Mouse (Mus musculus): ENCODE results near the gene Dnajc7. TPM values are rescaled to one million over a fixed set of nuclear protein-coding genes. Genes with fewer than 3 reads are reported as not detected.
A peak's percentile ranks its signal among the peaks of the same experiment; 100 is the strongest.

Gene Dnajc7
- polyA plus RNA-seq, 1 experiment from 2014 or later, result 238 TPM

- WGBS, result 91% methylated on average over 3 of the region's 3 CpGs
- Histone ChIP-seq H3K27ac (no peak overlapping the region), H3K9ac (no peak overlapping the region), H3K4me2 (no peak overlapping the region), H3K36me3 (peaks cover 27% of the 10 kb centered on the region), H3K27me3 (no peaks in the 10 kb centered on the region), H3K9me3 (replicated peaks) (no peaks in the 10 kb centered on the region), H3K4me1 (peaks cover 26% of the 10 kb centered on the region), H3K4me3 (replicated peaks) (no peak overlapping the region)
- ATAC-seq (replicated peaks; ENCODE audit: low FRiP score), result no peak
Observed at GRCm38 (mm10) chr11:100613241-100613640, 6.7 kb downstream of the Dnajc7 start.

- Histone ChIP-seq H3K4me3 (replicated peaks) (no peak overlapping the region), H3K4me1 (peaks cover 17% of the 10 kb centered on the region), H3K36me3 (peaks cover 36% of the 10 kb centered on the region), H3K4me2 (no peak overlapping the region), H3K27ac (no peak overlapping the region), H3K27me3 (no peaks in the 10 kb centered on the region), H3K9me3 (replicated peaks) (no peaks in the 10 kb centered on the region), H3K9ac (no peak overlapping the region)
- ATAC-seq (replicated peaks; ENCODE audit: low FRiP score), result no peak
- 92% methylated on average over 6 of the region's 6 CpGs for WGBS
Observed at GRCm38 (mm10) chr11:100611627-100612026, 8.3 kb downstream of the Dnajc7 start.

GRCm38 (mm10) chr11:100609997-100610680, 9.8 kb downstream of the Dnajc7 start:
- Histone ChIP-seq H3K27ac (no peak overlapping the region), H3K9me3 (replicated peaks) (no peaks in the 10 kb centered on the region), H3K4me3 (replicated peaks) (no peak overlapping the region), H3K4me1 (peaks cover 14% of the 10 kb centered on the region), H3K36me3 (peaks cover 29% of the 10 kb centered on the region), H3K27me3 (no peaks in the 10 kb centered on the region), H3K4me2 (no peak overlapping the region), H3K9ac (no peak overlapping the region)
- WGBS, result 70% methylated on average over 9 of the region's 9 CpGs
- ATAC-seq (replicated peaks; ENCODE audit: low FRiP score), result no peak

GRCm38 (mm10) chr11:100609355-100609996, 10.5 kb downstream of the Dnajc7 start:
- Histone ChIP-seq H3K27me3 (no peaks in the 10 kb centered on the region), H3K27ac (no peak overlapping the region; the same call in 1 of the 2 replicates), H3K9me3 (replicated peaks) (no peaks in the 10 kb centered on the region), H3K4me2 (no peak overlapping the region), H3K9ac (no peak overlapping the region), H3K4me3 (replicated peaks) (no peak overlapping the region), H3K4me1 (peaks cover 14% of the 10 kb centered on the region), H3K36me3 (peaks cover 29% of the 10 kb centered on the region)
- no peak for ATAC-seq (replicated peaks; ENCODE audit: low FRiP score)
- 80% methylated on average over 5 of the region's 5 CpGs for WGBS

GRCm38 (mm10) chr11:100608796-100609195, 11.2 kb downstream of the Dnajc7 start:
- WGBS, result 59% methylated on average over 4 of the region's 4 CpGs
- Histone ChIP-seq H3K4me3 (replicated peaks) (no peak overlapping the region), H3K9ac (no peak overlapping the region), H3K36me3 (peaks cover 29% of the 10 kb centered on the region), H3K4me2 (no peak overlapping the region), H3K27ac (no peak overlapping the region), H3K4me1 (peaks cover 20% of the 10 kb centered on the region), H3K9me3 (replicated peaks) (no peaks in the 10 kb centered on the region), H3K27me3 (no peaks in the 10 kb centered on the region)
- no peak for ATAC-seq (replicated peaks; ENCODE audit: low FRiP score)

- H3K9ac ChIP-seq, result no peak overlapping the region
- WGBS, result 95% methylated on average over 6 of the region's 6 CpGs
- H3K36me3 ChIP-seq, result peaks cover 35% of the 10 kb centered on the region
- no peak for ATAC-seq (replicated peaks; ENCODE audit: low FRiP score)
- H3K4me1 ChIP-seq, result peaks cover 22% of the 10 kb centered on the region
- no peak overlapping the region for H3K27ac ChIP-seq
- no peaks in the 10 kb centered on the region for H3K9me3 ChIP-seq (replicated peaks)
- H3K4me2 ChIP-seq, result no peak overlapping the region
- H3K4me3 ChIP-seq (replicated peaks), result no peak overlapping the region
- H3K27me3 ChIP-seq, result no peaks in the 10 kb centered on the region
Observed at GRCm38 (mm10) chr11:100607121-100607520, 12.8 kb downstream of the Dnajc7 start.

- peaks cover 41% of the 10 kb centered on the region for H3K36me3 ChIP-seq
- H3K4me2 ChIP-seq, result no peak overlapping the region
- no peaks in the 10 kb centered on the region for H3K9me3 ChIP-seq (replicated peaks)
- no peak overlapping the region for H3K4me3 ChIP-seq (replicated peaks)
- H3K27ac ChIP-seq, result no peak overlapping the region
- 89% methylated on average over 10 of the region's 10 CpGs for WGBS
- no peaks in the 10 kb centered on the region for H3K27me3 ChIP-seq
- peaks cover 19% of the 10 kb centered on the region for H3K4me1 ChIP-seq
- H3K9ac ChIP-seq, result no peak overlapping the region
- no peak for ATAC-seq (replicated peaks; ENCODE audit: low FRiP score)
Observed at GRCm38 (mm10) chr11:100605451-100605850, 14.5 kb downstream of the Dnajc7 start.

- no peak for ATAC-seq (replicated peaks; ENCODE audit: low FRiP score)
- no peaks in the 10 kb centered on the region for H3K27me3 ChIP-seq
- H3K4me3 ChIP-seq (replicated peaks), result no peak overlapping the region
- H3K4me2 ChIP-seq, result no peak overlapping the region
- H3K27ac ChIP-seq, result peak overlapping the region; percentile 59; the same call in 1 of the 2 replicates
- H3K4me1 ChIP-seq, result peaks cover 10% of the 10 kb centered on the region
- peaks cover 48% of the 10 kb centered on the region for H3K36me3 ChIP-seq
- WGBS, result 79% methylated on average over 4 of the region's 4 CpGs
- H3K9me3 ChIP-seq (replicated peaks), result no peaks in the 10 kb centered on the region
- no peak overlapping the region for H3K9ac ChIP-seq
Observed at GRCm38 (mm10) chr11:100604321-100605005, 15.5 kb downstream of the Dnajc7 start.

- Histone ChIP-seq H3K36me3 (peaks cover 55% of the 10 kb centered on the region), H3K27ac (peak overlapping the region; percentile 59; the same call in 1 of the 2 replicates)
- 72% methylated on average over 8 of the region's 8 CpGs for WGBS
Observed at GRCm38 (mm10) chr11:100603813-100604212, 16.2 kb downstream of the Dnajc7 start.

GRCm38 (mm10) chr11:100603155-100603554, 16.8 kb downstream of the Dnajc7 start:
- Histone ChIP-seq H3K4me2 (no peak overlapping the region), H3K9me3 (replicated peaks) (no peaks in the 10 kb centered on the region), H3K27me3 (no peaks in the 10 kb centered on the region), H3K27ac (no peak overlapping the region), H3K4me1 (peaks cover 8% of the 10 kb centered on the region), H3K36me3 (peaks cover 56% of the 10 kb centered on the region), H3K9ac (no peak overlapping the region), H3K4me3 (replicated peaks) (no peak overlapping the region)
- ATAC-seq (replicated peaks; ENCODE audit: low FRiP score), result no peak
- 91% methylated on average over 9 of the region's 9 CpGs for WGBS

More at GRCm38 (mm10) chr11:100603813-100604212, 16.2 kb downstream of the Dnajc7 start:
- no peak for ATAC-seq (replicated peaks; ENCODE audit: low FRiP score)
- Histone ChIP-seq H3K4me1 (peaks cover 8% of the 10 kb centered on the region), H3K9me3 (replicated peaks) (no peaks in the 10 kb centered on the region), H3K27me3 (no peaks in the 10 kb centered on the region), H3K9ac (no peak overlapping the region), H3K4me3 (replicated peaks) (no peak overlapping the region), H3K4me2 (no peak overlapping the region)

GRCm38 (mm10) chr11:100601372-100601771, 18.6 kb downstream of the Dnajc7 start:
- peaks cover 65% of the 10 kb centered on the region for H3K36me3 ChIP-seq
- H3K4me3 ChIP-seq (replicated peaks), result no peak overlapping the region
- H3K27me3 ChIP-seq, result no peaks in the 10 kb centered on the region
- no peak overlapping the region for H3K27ac ChIP-seq
- H3K9me3 ChIP-seq (replicated peaks), result no peaks in the 10 kb centered on the region
- no peak for ATAC-seq (replicated peaks; ENCODE audit: low FRiP score)
- H3K4me1 ChIP-seq, result peaks cover 8% of the 10 kb centered on the region
- 94% methylated on average over 3 of the region's 3 CpGs for WGBS
- H3K9ac ChIP-seq, result no peak overlapping the region
- no peak overlapping the region for H3K4me2 ChIP-seq

- Histone ChIP-seq H3K9me3 (replicated peaks) (no peaks in the 10 kb centered on the region), H3K36me3 (peaks cover 97% of the 10 kb centered on the region), H3K27me3 (no peaks in the 10 kb centered on the region), H3K27ac (no peak overlapping the region), H3K9ac (no peak overlapping the region), H3K4me1 (no peaks in the 10 kb centered on the region), H3K4me2 (no peak overlapping the region), H3K4me3 (replicated peaks) (no peak overlapping the region)
- ATAC-seq (replicated peaks; ENCODE audit: low FRiP score), result no peak
- 51% methylated on average over 4 of the region's 4 CpGs for WGBS
Observed at GRCm38 (mm10) chr11:100598074-100598473, 21.9 kb downstream of the Dnajc7 start.
